Mouse (Mus musculus) spleen, adult 2 months (tissue): Measurements from ENCODE around the gene Peli2.

Experiments used
- CTCF ChIP-seq: fragments of 200-500 bp; IDR thresholded peaks from 2 replicates; pipeline ENCODE4 v1.5.1; 2011; ENCODE audit warnings: mild to moderate bottlenecking, inconsistent platforms; ENCODE audit not compliant: insufficient read depth, insufficient read length, insufficient replicate concordance; ENCODE audit errors: extremely low read depth
- POLR2A ChIP-seq: fragments of 200-500 bp; IDR thresholded peaks from 2 replicates; pipeline ENCODE4 v1.6.1; 2011; ENCODE audit warnings: low read depth, low read length, inconsistent platforms

- TF ChIP-seq POLR2A = no peak
- no peak for TF ChIP-seq CTCF
Measured at GRCm38 (mm10) chr14:48130761-48131575, 10.3 kb downstream of the Peli2 start.
